Mouse (Mus musculus) heart, adult 2 months (tissue): Measurements from ENCODE around the gene Impdh2.

Experiments used
- CTCF ChIP-seq: fragments of 200-600 bp; IDR thresholded peaks from 2 replicates; pipeline ENCODE4 v1.8.1; 2022; ENCODE audit warnings: antibody characterized with exemption, mild to moderate bottlenecking, moderate library complexity
- EP300 ChIP-seq: fragments of 200-500 bp; IDR thresholded peaks from 2 replicates; pipeline ENCODE4 v1.6.1; 2011; ENCODE audit warnings: low read depth, low read length, control low read depth; ENCODE audit not compliant: insufficient read depth
- POLR2A ChIP-seq: fragments of 200-500 bp; IDR thresholded peaks from 2 replicates; pipeline ENCODE4 v1.6.1; 2011; ENCODE audit warnings: mild to moderate bottlenecking, low read depth, low read length, control low read depth; ENCODE audit not compliant: insufficient read depth

DNA sequence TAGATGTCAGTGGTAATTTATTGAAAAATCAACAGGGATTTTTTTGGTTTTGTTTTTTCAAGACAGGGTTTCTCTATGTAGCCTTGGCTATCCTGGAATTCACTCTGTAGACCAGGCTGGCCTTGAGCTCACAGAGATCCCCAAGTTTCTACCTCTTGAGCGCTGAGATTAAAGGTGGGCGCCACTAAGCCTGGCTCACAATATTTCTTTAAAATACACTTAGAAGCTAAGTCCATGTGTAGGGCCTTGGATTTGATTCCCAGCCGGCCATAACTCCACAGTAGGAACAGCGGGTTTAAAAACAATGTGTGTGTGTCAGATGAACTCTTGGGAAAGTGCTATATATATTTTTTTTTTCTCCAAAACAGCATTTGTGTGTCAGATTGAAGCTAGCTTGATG, 36.7 kb upstream of the Impdh2 start:
- TF ChIP-seq CTCF (no peak), EP300 (no peak), POLR2A (no peak)
